Mouse (Mus musculus): ENCODE data around the gene Phactr3. TPM values are rescaled to one million over a fixed set of nuclear protein-coding genes. Genes with fewer than 3 reads are reported as not detected.
A peak's percentile ranks its signal among the peaks of the same experiment; 100 is the strongest.

The Phactr3 gene
- polyA plus RNA-seq, 1 experiment from 2014 or later = 1.8 TPM

- H3K4me3 ChIP-seq (ENCODE audit: low read depth, low read length) = no peak overlapping the region
- no peak overlapping the region for H3K9ac ChIP-seq (ENCODE audit: low read depth, low read length)
- DNase-seq (ENCODE audit: low spot score) (peak; percentile 73), ATAC-seq (ENCODE audit: low read depth) (peak; percentile 79)
- H3K4me1 ChIP-seq (ENCODE audit: control insufficient read depth, insufficient read depth, low read length) = no peaks in the 10 kb centered on the region
- no peak overlapping the region for H3K27ac ChIP-seq (replicated peaks; ENCODE audit: low read depth, low read length)
- WGBS = 8% methylated on average over 8 of the region's 8 CpGs
- no peak overlapping the region for H3K4me2 ChIP-seq (ENCODE audit: low read depth, low read length)
- no peaks in the 10 kb centered on the region for H3K36me3 ChIP-seq (ENCODE audit: control insufficient read depth, insufficient read depth, low read length)
- no peaks in the 10 kb centered on the region for H3K27me3 ChIP-seq (replicated peaks; ENCODE audit: control insufficient read depth, insufficient read depth, low read length)
- no peaks in the 10 kb centered on the region for H3K9me3 ChIP-seq (ENCODE audit: control insufficient read depth, low read length)
Measured at GRCm38 (mm10) chr2:178264389-178264788, 145.6 kb downstream of the Phactr3 start.

- no peak overlapping the region for H3K4me3 ChIP-seq (ENCODE audit: low read depth, low read length)
Measured at GRCm38 (mm10) chr2:178265454-178265853, 146.7 kb downstream of the Phactr3 start.

GRCm38 (mm10) chr2:178270794-178271193 is 152.0 kb downstream of the Phactr3 start:
- Histone ChIP-seq H3K4me2 (ENCODE audit: low read depth, low read length) (no peak overlapping the region), H3K4me3 (ENCODE audit: low read depth, low read length) (no peak overlapping the region), H3K36me3 (ENCODE audit: control insufficient read depth, insufficient read depth, low read length) (no peaks in the 10 kb centered on the region), H3K9me3 (ENCODE audit: control insufficient read depth, low read length) (no peaks in the 10 kb centered on the region), H3K27ac (replicated peaks; ENCODE audit: low read depth, low read length) (no peak overlapping the region), H3K4me1 (ENCODE audit: control insufficient read depth, insufficient read depth, low read length) (no peaks in the 10 kb centered on the region), H3K9ac (ENCODE audit: low read depth, low read length) (no peak overlapping the region), H3K27me3 (replicated peaks; ENCODE audit: control insufficient read depth, insufficient read depth, low read length) (no peaks in the 10 kb centered on the region)
- DNase-seq (ENCODE audit: low spot score) = no peak
- ATAC-seq (ENCODE audit: low read depth) = no peak
- WGBS = 88% methylated on average over 2 of the region's 2 CpGs

More at GRCm38 (mm10) chr2:178265454-178265853, 146.7 kb downstream of the Phactr3 start:
- H3K36me3 ChIP-seq (ENCODE audit: control insufficient read depth, insufficient read depth, low read length) = no peaks in the 10 kb centered on the region
- no peaks in the 10 kb centered on the region for H3K4me1 ChIP-seq (ENCODE audit: control insufficient read depth, insufficient read depth, low read length)
- no peak for ATAC-seq (ENCODE audit: low read depth)
- no peaks in the 10 kb centered on the region for H3K27me3 ChIP-seq (replicated peaks; ENCODE audit: control insufficient read depth, insufficient read depth, low read length)
- no peak overlapping the region for H3K9ac ChIP-seq (ENCODE audit: low read depth, low read length)
- H3K9me3 ChIP-seq (ENCODE audit: control insufficient read depth, low read length) = no peaks in the 10 kb centered on the region
- H3K27ac ChIP-seq (replicated peaks; ENCODE audit: low read depth, low read length) = no peak overlapping the region
- WGBS = 23% methylated on average over 2 of the region's 2 CpGs
- no peak for DNase-seq (ENCODE audit: low spot score)
- H3K4me2 ChIP-seq (ENCODE audit: low read depth, low read length) = no peak overlapping the region

DNA sequence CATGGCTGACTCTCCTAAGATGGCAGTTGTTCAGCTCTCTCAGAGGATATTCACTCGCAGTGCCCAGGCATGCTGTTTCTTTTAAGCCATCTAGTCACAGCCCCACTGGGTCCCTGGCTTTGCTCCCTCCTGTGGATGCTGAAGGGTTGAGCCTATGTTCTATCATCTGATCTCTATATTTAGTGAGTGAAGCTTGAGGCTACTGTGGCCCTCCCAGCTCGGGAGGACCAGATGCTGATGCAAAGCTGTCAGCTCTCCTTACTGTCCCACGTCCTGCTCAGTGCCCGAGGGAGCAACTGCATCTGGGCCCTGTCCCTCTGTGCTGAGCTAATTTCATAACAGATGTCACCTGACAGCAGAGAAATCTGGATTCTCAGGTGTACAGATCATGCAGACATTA is 153.6 kb downstream of the Phactr3 start:
- Histone ChIP-seq H3K4me3 (ENCODE audit: low read depth, low read length) (no peak overlapping the region), H3K4me2 (ENCODE audit: low read depth, low read length) (no peak overlapping the region), H3K4me1 (ENCODE audit: control insufficient read depth, insufficient read depth, low read length) (no peaks in the 10 kb centered on the region), H3K36me3 (ENCODE audit: control insufficient read depth, insufficient read depth, low read length) (no peaks in the 10 kb centered on the region), H3K9me3 (ENCODE audit: control insufficient read depth, low read length) (no peaks in the 10 kb centered on the region), H3K27ac (replicated peaks; ENCODE audit: low read depth, low read length) (no peak overlapping the region), H3K9ac (ENCODE audit: low read depth, low read length) (no peak overlapping the region), H3K27me3 (replicated peaks; ENCODE audit: control insufficient read depth, insufficient read depth, low read length) (no peaks in the 10 kb centered on the region)
- 51% methylated on average over 4 of the region's 4 CpGs for WGBS
- DNase-seq (ENCODE audit: low spot score) = no peak
- ATAC-seq (ENCODE audit: low read depth) = peak; percentile 18; the same call in 1 of the 2 replicates

DNA sequence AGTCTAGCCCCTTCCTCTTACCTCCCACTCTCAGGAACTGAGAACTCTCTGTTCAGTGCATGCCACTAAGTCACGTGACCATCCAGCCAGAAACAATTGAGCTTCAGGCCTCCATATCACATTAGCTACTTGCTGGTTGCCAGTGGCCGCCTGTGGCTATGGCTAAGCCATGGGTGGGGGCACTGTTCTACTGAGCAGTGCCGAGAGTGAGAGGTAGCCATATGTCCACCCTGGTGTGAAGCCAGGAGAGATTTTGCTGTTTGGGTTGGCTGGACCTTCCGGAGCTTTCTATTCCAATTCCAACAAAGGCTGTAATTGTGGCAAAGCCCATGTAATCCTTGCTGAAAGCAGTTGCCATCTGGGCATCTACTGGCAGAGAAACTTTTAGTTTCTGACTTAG is 155.4 kb downstream of the Phactr3 start:
- no peaks in the 10 kb centered on the region for H3K4me1 ChIP-seq (ENCODE audit: control insufficient read depth, insufficient read depth, low read length)
- ATAC-seq (ENCODE audit: low read depth) = no peak
- H3K9me3 ChIP-seq (ENCODE audit: control insufficient read depth, low read length) = no peaks in the 10 kb centered on the region
- no peak overlapping the region for H3K9ac ChIP-seq (ENCODE audit: low read depth, low read length)
- no peak for DNase-seq (ENCODE audit: low spot score)
- H3K4me2 ChIP-seq (ENCODE audit: low read depth, low read length) = no peak overlapping the region
- H3K4me3 ChIP-seq (ENCODE audit: low read depth, low read length) = no peak overlapping the region
- no peaks in the 10 kb centered on the region for H3K36me3 ChIP-seq (ENCODE audit: control insufficient read depth, insufficient read depth, low read length)
- 70% methylated on average over 4 of the region's 4 CpGs for WGBS
- H3K27ac ChIP-seq (replicated peaks; ENCODE audit: low read depth, low read length) = no peak overlapping the region
- no peaks in the 10 kb centered on the region for H3K27me3 ChIP-seq (replicated peaks; ENCODE audit: control insufficient read depth, insufficient read depth, low read length)

- Histone ChIP-seq H3K4me3 (ENCODE audit: low read depth, low read length) (no peak overlapping the region), H3K27me3 (replicated peaks; ENCODE audit: control insufficient read depth, insufficient read depth, low read length) (no peaks in the 10 kb centered on the region), H3K27ac (replicated peaks; ENCODE audit: low read depth, low read length) (no peak overlapping the region), H3K9me3 (ENCODE audit: control insufficient read depth, low read length) (no peaks in the 10 kb centered on the region), H3K4me2 (ENCODE audit: low read depth, low read length) (no peak overlapping the region), H3K36me3 (ENCODE audit: control insufficient read depth, insufficient read depth, low read length) (no peaks in the 10 kb centered on the region), H3K4me1 (ENCODE audit: control insufficient read depth, insufficient read depth, low read length) (no peaks in the 10 kb centered on the region), H3K9ac (ENCODE audit: low read depth, low read length) (no peak overlapping the region)
- ATAC-seq (ENCODE audit: low read depth) (no peak), DNase-seq (ENCODE audit: low spot score) (peak; percentile 79)
- 9% methylated on average over 6 of the region's 6 CpGs for WGBS
Measured at GRCm38 (mm10) chr2:178277206-178277605, 158.4 kb downstream of the Phactr3 start.

DNA sequence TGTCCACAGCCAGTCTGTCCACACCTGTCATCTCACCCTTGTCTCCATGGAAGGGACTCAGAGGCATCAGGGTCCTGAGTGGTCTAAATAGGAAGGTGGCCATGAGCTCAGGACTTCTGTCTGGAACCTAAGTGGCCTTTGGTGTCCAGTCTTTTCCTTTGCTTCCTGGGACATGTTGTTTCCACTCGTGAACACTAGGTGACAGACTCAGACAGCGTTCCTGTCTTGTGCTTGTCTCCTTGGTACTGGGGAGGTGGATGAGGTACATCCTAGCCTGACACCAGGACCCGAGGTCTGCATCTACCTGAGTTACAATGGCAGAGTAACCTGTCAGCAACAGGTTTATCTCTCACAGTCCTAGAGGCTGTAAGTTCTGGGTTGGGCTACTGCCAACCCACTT is 162.4 kb downstream of the Phactr3 start:
- H3K36me3 ChIP-seq (ENCODE audit: control insufficient read depth, insufficient read depth, low read length) = no peaks in the 10 kb centered on the region
- DNase-seq (ENCODE audit: low spot score) = no peak
- no peak overlapping the region for H3K4me2 ChIP-seq (ENCODE audit: low read depth, low read length)
- H3K4me1 ChIP-seq (ENCODE audit: control insufficient read depth, insufficient read depth, low read length) = no peaks in the 10 kb centered on the region
- no peak overlapping the region for H3K4me3 ChIP-seq (ENCODE audit: low read depth, low read length)
- H3K27ac ChIP-seq (replicated peaks; ENCODE audit: low read depth, low read length) = no peak overlapping the region
- no peak for ATAC-seq (ENCODE audit: low read depth)
- no peak overlapping the region for H3K9ac ChIP-seq (ENCODE audit: low read depth, low read length)
- 48% methylated on average over 3 of the region's 3 CpGs for WGBS
- H3K27me3 ChIP-seq (replicated peaks; ENCODE audit: control insufficient read depth, insufficient read depth, low read length) = no peaks in the 10 kb centered on the region
- no peaks in the 10 kb centered on the region for H3K9me3 ChIP-seq (ENCODE audit: control insufficient read depth, low read length)

GRCm38 (mm10) chr2:178287285-178287684 is 168.5 kb downstream of the Phactr3 start:
- no peaks in the 10 kb centered on the region for H3K4me1 ChIP-seq (ENCODE audit: control insufficient read depth, insufficient read depth, low read length)
- peak; percentile 7 for DNase-seq (ENCODE audit: low spot score)
- no peak overlapping the region for H3K27ac ChIP-seq (replicated peaks; ENCODE audit: low read depth, low read length)
- no peak overlapping the region for H3K9ac ChIP-seq (ENCODE audit: low read depth, low read length)
- H3K27me3 ChIP-seq (replicated peaks; ENCODE audit: control insufficient read depth, insufficient read depth, low read length) = no peaks in the 10 kb centered on the region
- H3K4me3 ChIP-seq (ENCODE audit: low read depth, low read length) = no peak overlapping the region
- H3K9me3 ChIP-seq (ENCODE audit: control insufficient read depth, low read length) = no peaks in the 10 kb centered on the region
- no peak for ATAC-seq (ENCODE audit: low read depth)
- 82% methylated on average over 5 of the region's 5 CpGs for WGBS
- no peaks in the 10 kb centered on the region for H3K36me3 ChIP-seq (ENCODE audit: control insufficient read depth, insufficient read depth, low read length)
- H3K4me2 ChIP-seq (ENCODE audit: low read depth, low read length) = no peak overlapping the region

DNA sequence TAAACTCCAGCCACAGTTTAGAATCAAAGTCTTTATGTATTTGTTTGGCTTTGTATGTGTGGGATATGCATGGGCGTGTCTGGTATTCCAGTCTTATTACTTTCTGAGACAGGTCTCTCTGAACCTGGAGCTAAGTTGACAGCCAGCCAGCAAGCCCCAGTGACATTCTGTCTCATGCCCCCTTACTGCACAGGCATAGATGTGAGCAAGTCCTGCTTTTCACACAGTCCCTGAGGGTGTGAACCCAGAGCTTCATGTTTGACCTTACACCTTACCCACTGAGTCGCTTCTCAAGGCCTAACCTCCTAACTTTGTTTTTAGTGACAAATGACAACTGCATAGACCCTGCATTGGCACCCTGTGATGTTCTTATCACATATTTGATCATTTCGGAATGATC is 169.9 kb downstream of the Phactr3 start:
- no peaks in the 10 kb centered on the region for H3K4me1 ChIP-seq (ENCODE audit: control insufficient read depth, insufficient read depth, low read length)
- no peak overlapping the region for H3K9ac ChIP-seq (ENCODE audit: low read depth, low read length)
- H3K36me3 ChIP-seq (ENCODE audit: control insufficient read depth, insufficient read depth, low read length) = no peaks in the 10 kb centered on the region
- no peak overlapping the region for H3K27ac ChIP-seq (replicated peaks; ENCODE audit: low read depth, low read length)
- no peaks in the 10 kb centered on the region for H3K9me3 ChIP-seq (ENCODE audit: control insufficient read depth, low read length)
- no peak overlapping the region for H3K4me2 ChIP-seq (ENCODE audit: low read depth, low read length)
- H3K27me3 ChIP-seq (replicated peaks; ENCODE audit: control insufficient read depth, insufficient read depth, low read length) = no peaks in the 10 kb centered on the region
- 79% methylated on average over 3 of the region's 3 CpGs for WGBS
- H3K4me3 ChIP-seq (ENCODE audit: low read depth, low read length) = no peak overlapping the region
- no peak for ATAC-seq (ENCODE audit: low read depth)
- DNase-seq (ENCODE audit: low spot score) = no peak
